Mouse (Mus musculus): ENCODE measurements around the gene Fam189a1. TPM values are rescaled to one million over a fixed set of nuclear protein-coding genes. Genes with fewer than 3 reads are reported as not detected.

Gene Fam189a1
- total RNA-seq, 2 experiments from 2014 or later: 58.1 to 59.0 TPM

DNA sequence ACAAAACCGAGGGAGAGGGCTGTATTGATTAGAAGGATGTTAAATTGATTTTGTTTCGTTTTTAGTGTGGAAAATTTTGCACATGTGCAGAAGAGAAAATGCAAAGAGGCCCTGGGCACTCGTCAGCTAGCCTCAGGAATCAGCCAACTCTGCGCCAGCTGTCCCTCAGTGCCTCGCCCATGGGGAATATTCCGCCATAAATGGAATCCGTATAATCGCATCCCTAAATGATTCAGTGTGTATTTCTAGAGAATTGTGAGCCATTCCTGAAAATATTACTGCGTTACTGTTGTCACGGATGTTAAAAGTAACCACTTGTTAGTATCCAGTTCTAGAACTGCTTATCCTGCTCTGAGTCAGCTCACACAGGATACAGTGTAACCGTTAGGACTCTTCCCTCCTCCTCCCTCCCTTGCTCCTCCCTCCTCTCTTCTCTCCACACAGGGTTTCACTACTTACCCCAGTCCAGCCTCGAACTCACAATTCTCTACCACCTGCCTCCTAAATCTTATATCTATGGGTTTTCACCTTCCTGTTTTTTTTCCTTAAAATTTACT is 299.8 kb downstream of the Fam189a1 start:
- intact Hi-C loops (cut with DNase I): no loop called here
- peak in 1 of 2 experiments; percentile 51 for DNase-seq (ENCODE audit: low spot score in 2 of 2)

DNA sequence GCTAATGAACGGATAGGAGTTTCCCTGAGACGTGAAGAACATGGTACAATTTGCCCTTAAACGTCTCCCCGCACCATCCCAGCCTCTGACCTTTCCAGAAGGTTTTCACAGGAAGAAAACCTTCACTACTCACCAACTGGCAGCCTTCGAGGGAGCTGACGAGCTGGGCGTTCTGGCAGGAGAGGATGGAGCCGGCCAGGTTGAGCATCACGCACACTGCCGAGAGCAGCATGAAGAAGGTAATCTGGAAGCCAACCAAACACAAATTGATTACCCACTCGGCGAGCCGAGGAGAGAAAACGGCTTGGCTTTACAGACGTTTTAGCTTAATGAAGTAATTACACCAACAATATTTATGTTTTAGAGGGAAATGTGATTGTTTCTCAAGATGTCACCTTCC is 300.4 kb downstream of the Fam189a1 start:
- intact Hi-C loops (cut with DNase I): no loop called here
- no peak for DNase-seq (ENCODE audit: low spot score in 2 of 2)

DNA sequence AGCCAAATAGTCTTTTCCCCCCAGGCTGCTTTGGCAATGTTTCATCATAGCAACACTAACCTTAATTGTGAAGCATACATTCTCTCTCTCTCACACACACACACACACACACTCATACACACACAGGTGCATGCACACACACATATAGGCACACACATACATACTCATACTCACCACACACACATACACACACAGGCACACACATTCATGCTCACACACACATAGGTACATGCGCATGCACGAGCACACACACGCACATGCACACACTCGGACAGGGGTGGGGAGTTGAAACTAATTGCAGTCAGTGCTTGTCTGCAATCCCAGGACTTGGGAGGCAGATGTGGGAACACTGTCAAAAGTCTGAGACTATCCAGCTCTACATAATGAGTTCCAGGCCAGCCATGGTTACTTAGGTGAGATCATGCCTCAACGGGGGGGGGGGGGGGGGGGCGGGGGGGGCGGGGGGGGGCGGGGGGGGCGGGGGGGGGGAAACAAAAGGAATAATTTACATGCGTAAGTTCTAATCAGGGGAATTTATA is 300.9 kb downstream of the Fam189a1 start:
- intact Hi-C loops (cut with DNase I): no loop called here
- DNase-seq (ENCODE audit: low spot score in 2 of 2): no peak

DNA sequence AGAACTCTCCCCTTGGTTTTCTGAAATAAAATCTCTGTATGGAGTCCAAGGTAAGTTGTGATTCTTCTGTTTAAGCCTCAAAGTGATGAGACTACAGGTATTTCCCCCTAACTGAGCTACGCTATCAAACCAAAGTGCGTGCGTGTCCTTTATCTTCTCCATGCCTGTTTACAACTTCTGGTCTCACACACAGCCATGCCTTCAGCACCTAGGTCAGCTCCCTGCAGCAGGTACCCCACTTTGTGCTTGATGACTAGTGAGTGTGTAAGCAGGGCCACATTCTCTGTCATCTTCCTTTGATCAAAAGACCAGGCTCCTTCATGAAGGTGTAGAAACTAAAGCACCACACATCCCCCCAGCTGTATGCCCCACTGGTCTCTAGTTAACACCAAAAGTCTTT is 305.6 kb downstream of the Fam189a1 start:
- DNase-seq (ENCODE audit: low spot score in 2 of 2): no peak
- intact Hi-C loops (cut with DNase I): no loop called here

DNA sequence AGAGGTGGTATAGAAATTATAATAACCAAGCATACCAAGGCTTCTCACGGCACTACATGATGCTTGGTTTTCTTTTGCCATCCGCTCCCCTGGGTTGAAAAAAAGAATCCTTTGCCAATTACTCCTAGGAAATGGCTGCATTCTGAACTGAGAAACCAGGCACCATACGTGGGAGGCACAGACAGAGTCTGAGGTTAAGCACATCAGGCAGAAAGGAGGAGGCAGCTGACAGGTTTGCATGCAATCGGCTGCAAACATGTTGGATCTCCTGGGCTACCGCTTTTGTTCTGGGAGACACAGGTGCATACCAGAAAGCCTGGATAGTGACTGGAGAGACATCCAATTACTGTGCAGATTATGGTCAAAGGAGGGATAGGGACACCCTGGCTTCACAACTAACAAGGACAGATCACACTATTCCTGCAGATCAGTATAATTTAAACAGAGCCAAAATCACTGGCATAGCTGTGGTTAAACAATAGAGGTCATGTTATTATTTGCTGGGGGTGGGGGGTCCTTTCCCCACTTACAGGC is 308.9 kb downstream of the Fam189a1 start:
- no peak for DNase-seq (ENCODE audit: low spot score in 2 of 2)
- intact Hi-C loops (cut with DNase I): no loop called here

DNA sequence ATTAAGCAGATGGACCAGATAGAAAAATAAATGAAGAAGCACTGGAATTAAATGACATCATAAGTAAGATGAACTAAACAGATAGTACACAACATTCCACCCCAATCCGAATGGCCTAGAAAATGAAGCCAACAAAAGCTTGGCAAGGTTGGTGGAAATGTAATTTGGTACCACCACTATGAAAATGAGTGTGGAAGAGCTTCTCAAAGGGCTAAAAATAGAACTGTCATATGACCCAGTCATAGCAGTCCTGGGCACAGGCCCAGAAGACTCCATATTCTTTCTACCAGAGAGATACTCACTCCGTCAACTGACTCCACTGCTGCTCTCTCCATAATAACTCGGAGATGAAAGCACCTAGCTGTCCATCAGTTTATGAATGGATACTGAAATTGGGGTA is 310.3 kb downstream of the Fam189a1 start:
- intact Hi-C loops (cut with DNase I): no loop called here
- DNase-seq (ENCODE audit: low spot score in 2 of 2): no peak

DNA sequence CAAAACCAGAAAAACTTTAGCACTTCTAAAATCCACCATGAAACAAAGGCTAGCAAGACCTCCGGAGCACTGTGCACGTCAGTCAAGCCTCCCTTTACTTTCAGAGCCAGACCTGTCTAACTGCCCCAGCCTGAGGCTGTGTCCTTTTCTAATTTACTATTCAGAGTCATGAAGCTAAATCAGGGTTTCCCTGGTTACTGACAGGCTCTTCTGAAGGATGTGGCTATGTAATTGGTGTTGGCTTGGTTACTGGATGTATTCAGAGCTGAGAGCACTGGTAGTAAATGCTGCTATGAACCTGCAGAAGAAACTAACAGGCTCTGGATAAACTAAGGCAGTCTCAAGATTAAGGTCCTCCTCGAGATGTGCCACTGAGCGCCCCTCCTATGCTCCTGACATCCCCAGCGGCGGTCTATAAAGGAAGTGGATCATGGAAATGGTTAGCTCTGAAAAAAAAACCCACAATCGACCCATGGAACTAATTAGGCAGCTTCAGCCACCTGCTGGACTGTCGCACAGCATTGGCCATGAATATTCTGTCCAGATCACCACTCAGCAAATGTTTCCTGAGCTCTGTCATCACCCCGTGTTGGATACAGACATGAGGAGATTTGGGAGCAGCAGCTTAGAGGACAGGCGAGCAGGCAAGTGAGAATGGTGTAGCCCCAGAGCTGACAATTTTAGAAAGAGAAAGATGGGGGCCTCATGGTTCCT is 315.3 kb downstream of the Fam189a1 start:
- peak in 1 of 2 experiments; percentile 43 for DNase-seq (ENCODE audit: low spot score in 2 of 2)
- intact Hi-C loops (cut with DNase I): no loop called here

DNA sequence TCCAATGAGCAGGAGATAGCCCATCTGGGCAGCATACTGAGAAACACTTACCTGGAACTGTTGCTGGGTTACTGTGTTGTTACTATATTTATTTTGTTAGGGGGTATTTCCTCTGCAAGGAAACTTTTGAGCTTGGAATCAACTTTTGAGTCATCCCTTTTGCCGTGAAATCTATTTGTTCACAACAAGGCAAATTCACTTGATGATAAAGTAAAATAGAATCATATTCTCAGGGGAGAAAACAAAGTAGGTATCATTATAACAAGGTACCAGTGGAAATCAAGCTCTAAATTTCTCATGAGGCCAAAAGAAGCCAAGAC is 315.8 kb downstream of the Fam189a1 start:
- intact Hi-C loops (cut with DNase I): no loop called here
- no peak for DNase-seq (ENCODE audit: low spot score in 2 of 2)

DNA sequence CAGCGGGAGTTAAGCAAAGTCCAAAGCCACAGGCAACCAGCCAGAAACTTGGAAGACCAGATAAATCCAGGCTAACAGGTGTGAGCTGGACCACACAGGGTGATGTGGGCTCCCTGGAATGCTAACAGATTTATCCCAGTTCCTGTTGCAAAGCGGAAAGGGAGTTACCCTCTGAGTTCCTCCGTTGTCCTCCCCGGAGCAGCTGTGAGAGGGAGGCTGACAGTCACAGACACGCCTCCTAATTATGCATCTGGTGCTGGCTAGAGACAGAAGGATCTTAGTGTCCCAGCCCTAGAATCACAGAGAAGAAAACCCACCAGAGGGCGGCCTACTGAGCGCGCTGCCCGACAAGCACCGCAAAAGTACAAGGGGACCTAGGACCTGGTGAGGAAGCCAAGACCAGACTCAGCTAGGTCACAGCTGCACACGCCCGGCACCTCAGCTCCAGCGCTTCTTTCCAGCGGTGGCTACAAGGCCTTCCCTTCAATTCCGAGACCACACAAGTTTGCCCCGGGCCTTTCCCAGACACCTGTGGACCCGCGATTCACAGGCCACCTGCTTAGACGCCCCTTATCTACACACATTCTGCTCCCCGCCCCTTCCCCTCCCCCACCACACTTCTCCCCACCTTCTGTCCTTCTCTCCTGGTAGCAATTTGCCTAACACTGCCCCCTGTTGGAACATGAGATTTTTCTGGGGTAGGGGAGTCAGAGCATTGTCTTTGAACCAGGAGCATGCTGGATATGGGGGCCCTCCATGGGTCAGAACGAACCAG is 316.4 kb downstream of the Fam189a1 start:
- DNase-seq (ENCODE audit: low spot score in 2 of 2): peak; percentile 47 to 77
- intact Hi-C loops (cut with DNase I): loop anchor here (2.0 kb wide), 1 partner anchor 61 kb away; no protein-coding TSS in a partner anchor

DNA sequence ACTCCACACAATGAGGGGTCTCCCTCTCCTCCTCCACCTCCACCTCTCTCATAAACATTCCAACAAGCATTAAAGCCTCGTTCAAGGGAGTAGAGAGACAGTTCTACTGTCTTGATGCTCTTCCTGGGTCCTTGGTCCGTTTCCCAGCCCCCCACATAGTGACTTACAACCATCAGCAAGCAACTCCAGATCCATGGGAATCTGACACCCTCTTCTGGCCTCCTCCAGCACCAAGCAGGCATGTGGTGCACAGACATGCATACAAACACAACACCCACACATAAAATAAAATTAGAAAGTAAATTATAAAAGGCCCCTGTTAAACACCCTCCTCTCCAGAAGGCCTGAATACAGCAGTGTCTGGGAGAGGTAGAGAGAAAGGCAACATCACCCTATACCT is 317.1 kb downstream of the Fam189a1 start:
- peak in 1 of 2 experiments; percentile 42 for DNase-seq (ENCODE audit: low spot score in 2 of 2)

DNA sequence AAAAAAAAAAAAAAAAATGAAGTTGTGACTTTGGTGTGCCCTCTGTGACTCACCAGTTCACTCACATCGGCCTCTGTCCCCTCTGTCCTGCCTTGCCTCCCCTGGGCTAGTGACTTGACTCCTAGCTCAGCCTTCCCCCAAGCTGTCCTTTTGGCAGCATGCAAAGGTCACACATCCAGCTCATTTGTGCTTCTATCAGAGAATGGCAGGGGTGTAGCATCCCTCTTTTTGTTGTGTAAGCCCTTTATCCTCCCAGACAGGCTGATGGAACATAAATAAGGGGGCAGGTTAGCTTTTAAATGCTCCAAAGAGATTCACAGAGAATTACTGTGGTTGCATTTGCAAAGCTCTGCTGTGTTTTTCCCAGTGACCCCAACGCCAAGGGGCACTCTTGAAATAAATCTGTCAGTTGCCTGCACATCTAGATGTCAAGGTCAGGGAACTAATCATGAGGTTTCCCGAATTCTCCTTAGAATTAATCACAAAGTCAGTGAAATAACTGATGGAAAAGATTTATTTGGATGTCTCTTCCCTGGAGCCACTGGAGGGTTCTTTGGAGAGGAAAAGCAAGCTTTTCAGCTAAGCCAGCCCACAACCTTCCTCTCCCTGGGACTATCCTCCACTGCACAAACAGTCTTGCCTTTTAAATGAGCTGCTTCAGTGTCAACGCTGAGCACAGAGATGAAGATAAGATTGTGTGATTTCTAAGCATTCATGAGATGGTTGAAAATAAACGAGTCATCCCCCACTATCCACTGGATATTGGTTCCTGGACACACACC is 326.0 kb downstream of the Fam189a1 start:
- intact Hi-C loops (cut with DNase I): no loop called here
- DNase-seq (ENCODE audit: low spot score in 2 of 2): no peak

More for the DNA sequence above, 317.1 kb downstream of the Fam189a1 start:
- intact Hi-C loops (cut with DNase I): loop anchor here (2.0 kb wide), 1 partner anchor 60 kb away; no protein-coding TSS in a partner anchor

DNA sequence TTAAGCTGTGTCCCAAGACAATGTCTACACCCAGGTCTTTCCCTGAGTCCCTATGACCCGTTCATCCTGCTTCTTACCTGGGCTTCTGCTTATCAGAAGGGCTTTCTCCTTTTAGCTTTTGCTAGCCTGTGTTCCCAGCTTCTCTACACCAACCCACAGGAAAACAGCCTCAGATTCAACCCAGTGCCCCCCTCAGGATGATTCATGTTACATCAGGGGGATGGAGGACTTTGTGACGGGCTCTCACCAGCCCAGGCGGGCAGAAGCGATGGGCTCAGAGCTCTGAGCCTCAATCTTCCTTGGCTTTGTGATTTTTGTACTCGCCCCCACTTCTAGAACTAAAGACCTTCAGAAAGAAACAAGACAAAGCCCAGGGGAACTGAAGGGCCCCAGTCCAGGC is 335.3 kb downstream of the Fam189a1 start:
- DNase-seq (ENCODE audit: low spot score in 2 of 2): no peak
- intact Hi-C loops (cut with DNase I): no loop called here

DNA sequence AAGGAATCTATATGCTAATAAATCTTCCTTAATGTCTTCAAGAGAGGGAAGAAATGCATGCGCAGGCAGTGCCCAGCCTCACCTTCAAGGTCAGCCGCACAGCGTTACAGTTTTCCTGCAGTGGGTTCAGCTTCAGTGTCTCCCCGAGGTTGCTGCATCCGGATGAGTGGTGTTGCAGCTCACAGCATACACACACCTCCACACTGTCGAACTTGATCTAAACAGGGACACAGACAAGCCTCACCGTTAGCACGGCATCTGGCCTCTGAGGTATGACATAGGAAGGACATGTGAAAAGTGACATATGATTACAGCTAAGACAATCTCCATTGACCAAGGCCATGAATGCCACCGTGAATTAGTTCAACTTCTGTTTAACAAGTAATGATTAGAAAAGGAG is 336.7 kb downstream of the Fam189a1 start:
- intact Hi-C loops (cut with DNase I): no loop called here
- no peak for DNase-seq (ENCODE audit: low spot score in 2 of 2)

DNA sequence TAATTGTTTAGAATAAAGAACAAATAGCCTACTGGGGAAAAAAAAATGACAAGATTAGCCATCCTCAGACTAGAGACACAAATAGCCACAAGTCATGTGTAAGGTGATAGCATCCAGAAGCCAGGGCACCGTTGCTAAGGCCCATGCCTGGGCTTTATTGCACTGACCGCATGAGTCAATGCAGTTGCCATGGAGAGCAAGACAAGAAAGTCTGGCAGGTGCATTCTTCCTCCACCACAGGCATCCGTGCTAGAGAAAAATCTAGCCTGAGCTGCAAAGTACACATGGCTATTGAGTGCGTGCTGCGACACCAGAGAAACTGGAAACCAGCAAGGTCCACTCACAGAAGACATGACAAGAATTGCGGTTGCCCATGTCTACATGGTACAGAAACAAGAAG is 347.5 kb downstream of the Fam189a1 start:
- intact Hi-C loops (cut with DNase I): no loop called here
- DNase-seq (ENCODE audit: low spot score in 2 of 2): peak in 1 of 2 experiments; percentile 11

DNA sequence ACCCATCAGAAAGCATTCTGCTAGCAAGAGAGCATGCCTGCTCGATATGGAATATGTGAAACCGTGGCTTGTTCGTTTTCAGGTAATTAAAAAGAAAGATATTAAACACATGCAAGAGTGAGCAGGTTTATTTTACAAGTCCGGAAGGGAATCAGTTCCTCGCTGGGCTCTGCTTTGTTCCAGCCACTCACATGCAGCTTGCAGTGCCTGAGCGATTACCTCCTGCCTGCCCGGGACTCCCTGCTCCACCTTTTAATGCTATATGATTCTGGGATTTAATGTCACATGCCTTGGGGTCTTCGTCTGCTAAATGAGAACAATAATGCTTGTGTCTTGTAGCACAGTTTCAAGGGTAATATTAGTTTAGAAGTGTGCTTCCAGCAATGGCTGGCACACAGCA is 351.3 kb downstream of the Fam189a1 start:
- intact Hi-C loops (cut with DNase I): no loop called here
- no peak for DNase-seq (ENCODE audit: low spot score in 2 of 2)

DNA sequence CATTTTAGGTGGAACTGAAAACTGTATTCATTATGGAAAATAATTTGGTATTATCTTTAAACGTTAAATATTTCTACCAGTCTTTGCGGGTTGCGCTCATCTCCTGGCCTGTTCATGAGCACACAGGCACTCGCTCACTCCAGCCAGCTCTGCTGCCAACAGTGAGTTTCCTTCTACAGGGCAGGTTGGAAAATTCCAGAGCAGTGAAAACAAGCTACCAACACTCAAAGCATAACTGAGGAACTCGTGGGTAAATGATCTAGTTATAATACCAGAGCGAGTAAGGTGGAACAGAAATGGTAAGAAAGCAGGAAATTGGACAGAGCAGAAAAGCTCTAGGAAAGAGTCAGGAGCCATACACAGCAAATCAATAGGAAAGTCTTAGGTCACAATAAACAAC is 360.8 kb downstream of the Fam189a1 start:
- intact Hi-C loops (cut with DNase I): no loop called here
- no peak for DNase-seq (ENCODE audit: low spot score in 2 of 2)

DNA sequence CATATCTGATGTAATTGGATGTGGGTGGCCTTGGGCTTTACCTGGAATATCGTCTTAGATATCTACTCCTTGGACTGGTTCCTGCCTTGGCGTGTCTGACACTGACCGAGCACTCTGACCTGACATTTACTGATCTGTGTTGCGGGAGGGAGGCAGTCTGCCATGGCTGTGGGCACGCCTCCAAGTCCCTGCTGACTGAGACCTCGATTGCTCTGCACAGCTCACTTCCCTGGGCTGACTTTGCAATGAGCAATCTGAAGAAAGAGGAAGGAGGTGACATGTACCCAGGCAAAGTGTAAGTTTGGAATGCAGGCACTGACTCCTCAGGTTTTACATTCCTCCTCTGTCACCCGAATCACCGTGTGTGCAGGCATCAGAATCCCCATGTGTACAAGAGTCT is 364.3 kb downstream of the Fam189a1 start:
- no peak for DNase-seq (ENCODE audit: low spot score in 2 of 2)
- intact Hi-C loops (cut with DNase I): no loop called here

DNA sequence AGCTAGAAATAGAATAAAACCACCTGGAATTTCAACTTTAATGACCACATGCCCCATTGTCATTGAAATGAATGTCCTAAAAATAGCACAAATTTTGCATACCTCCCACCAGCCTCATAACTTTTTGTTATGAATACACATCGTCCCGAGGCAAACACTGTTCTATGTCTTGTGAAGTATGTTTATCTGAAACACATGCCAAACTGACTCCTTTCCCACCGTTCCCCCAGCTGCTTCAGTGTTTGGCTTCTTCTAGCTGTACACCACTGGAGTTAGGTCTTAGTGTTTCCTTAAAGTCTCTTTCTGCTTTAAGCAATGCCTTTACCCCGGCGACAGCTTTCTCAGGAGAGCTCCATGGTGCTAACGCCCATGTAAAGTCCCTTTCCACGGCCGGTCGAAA is 365.2 kb downstream of the Fam189a1 start:
- DNase-seq (ENCODE audit: low spot score in 2 of 2): no peak
- intact Hi-C loops (cut with DNase I): no loop called here

DNA sequence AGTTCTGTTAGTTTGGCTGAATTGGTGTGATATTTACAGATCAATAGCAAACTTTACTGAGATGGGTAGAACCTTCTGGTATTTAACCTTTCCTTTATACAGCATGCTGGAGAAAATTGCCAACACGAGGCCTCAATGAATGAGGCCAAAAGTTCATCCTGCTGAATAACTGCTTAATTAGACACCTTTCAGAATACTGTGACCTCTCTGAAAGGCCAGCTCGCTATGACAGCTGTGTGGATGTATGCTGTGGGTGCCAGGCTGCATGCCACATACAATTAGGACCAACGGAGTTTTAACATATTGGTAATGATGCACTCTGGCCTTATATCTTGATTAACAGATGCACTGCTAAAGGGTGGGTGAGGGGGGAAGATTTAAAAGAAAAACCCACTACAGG is 371.3 kb downstream of the Fam189a1 start:
- intact Hi-C loops (cut with DNase I): no loop called here
- DNase-seq (ENCODE audit: low spot score in 2 of 2): no peak

DNA sequence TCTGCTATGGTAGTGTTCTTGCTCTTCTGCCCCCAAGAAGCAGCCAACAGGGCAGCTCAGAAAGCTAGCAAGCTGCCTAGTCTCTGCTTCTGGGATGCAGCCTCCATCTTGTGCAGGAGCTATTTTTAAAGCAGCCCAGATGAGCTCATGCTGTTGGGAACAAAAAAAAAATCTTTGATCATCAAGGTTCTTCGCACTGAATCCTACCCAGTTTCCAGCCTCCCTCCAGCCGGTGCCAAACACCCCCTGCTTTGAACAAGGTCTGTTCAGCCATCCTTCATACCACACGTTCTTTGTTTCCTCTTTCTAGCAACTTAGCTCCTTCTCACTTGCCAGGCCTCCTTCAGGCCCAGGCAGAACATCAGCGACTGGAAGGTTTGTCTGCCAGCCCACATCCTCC is 376.9 kb downstream of the Fam189a1 start:
- intact Hi-C loops (cut with DNase I): loop anchor here (2.0 to 5.0 kb wide), 5 partner anchors 29 to 153 kb away; partner anchors contain the start of gene Nsmce3
- peak; percentile 75 to 93 for DNase-seq (ENCODE audit: low spot score in 2 of 2)
